Mouse (Mus musculus): ENCODE measurements at regions not wholly inside any gene's neighbourhood (a gene's known extent, or its start where the extent isn't known, plus 50 kb on each side); places are given as distances from the start of the nearest gene placed in this dataset.

DNA sequence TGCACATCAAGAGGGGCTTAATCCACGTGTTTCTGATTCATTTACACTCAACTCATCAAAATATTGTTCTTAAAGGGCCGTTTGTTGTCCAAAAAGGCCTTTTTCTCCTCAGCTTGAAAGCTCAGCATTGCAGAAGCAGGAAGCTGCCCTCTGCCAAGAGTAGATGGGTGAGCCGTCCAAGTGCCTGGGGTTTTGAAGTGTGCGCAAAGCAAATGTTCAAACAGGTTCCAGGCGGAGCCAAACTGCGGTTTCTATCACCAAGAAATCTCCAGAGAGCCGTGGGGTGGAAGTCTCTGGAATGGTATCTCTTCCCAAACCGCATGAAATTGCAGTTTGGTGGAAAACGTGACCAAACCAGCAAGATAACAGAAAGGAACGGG lies 281.5 kb downstream of the Med13l start:
- 42% methylated on average over 10 of the region's 10 CpGs for WGBS (ENCODE audit: insufficient replicate concordance)
- ATAC-seq (ENCODE audit: insufficient read depth) (no peak), DNase-seq (ENCODE audit: low read depth in 3 of 3, low spot score in 3 of 3) (no peak)
- Histone ChIP-seq H3K9me3 (ENCODE audit: control insufficient read depth, low read length) (no peaks in the 10 kb centered on the region), H3K36me3 (replicated peaks; ENCODE audit: control insufficient read depth, insufficient read depth, low read depth) (no peaks in the 10 kb centered on the region), H3K27ac (no peak overlapping the region), H3K4me1 (replicated peaks; ENCODE audit: control insufficient read depth in 2 of 2, insufficient read depth in 2 of 2, low read length in 1 of 2) (no peaks in the 10 kb centered on the region), H3K27me3 (ENCODE audit: control insufficient read depth, insufficient read depth, low read length) (no peaks in the 10 kb centered on the region), H3K9ac (replicated peaks) (no peak overlapping the region), H3K4me2 (ENCODE audit: low read depth) (no peak overlapping the region), H3K4me3 (ENCODE audit: insufficient read depth in 1 of 2, low read depth in 2 of 2, low read length in 2 of 2) (no peak overlapping the region)
- no peak for TF ChIP-seq CTCF (IDR thresholded peaks at IDR 0.05; ENCODE audit: low read depth)
- TF ChIP-seq EP300 (IDR thresholded peaks at IDR 0.05; ENCODE audit: low read depth): no peak

DNA sequence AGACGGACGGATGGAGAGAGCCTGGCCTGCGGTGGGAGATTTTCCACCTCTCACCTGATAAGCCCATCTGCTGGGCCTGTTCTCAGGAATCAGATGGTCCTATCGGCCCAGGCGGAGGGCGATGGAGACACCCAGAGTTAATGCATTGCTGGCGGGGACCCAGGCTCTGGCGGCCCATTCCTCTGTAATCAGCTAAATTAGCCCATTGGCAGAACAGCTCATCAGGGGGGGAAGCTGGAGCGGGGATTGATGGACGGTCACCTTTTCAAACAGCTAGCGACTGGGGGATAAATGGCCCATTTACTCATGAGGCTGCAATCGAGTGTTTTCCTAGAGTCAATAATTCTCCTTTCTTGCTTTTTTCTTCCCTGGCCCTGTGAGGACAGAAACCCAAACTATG lies 296.5 kb downstream of the Med13l start:
- 56% methylated on average over 12 of the region's 12 CpGs for WGBS (ENCODE audit: insufficient replicate concordance)
- H3K36me3 ChIP-seq (replicated peaks; ENCODE audit: control insufficient read depth, insufficient read depth, low read depth): no peaks in the 10 kb centered on the region
- H3K4me3 ChIP-seq (ENCODE audit: insufficient read depth in 1 of 2, low read depth in 2 of 2, low read length in 2 of 2): no peak overlapping the region

DNA sequence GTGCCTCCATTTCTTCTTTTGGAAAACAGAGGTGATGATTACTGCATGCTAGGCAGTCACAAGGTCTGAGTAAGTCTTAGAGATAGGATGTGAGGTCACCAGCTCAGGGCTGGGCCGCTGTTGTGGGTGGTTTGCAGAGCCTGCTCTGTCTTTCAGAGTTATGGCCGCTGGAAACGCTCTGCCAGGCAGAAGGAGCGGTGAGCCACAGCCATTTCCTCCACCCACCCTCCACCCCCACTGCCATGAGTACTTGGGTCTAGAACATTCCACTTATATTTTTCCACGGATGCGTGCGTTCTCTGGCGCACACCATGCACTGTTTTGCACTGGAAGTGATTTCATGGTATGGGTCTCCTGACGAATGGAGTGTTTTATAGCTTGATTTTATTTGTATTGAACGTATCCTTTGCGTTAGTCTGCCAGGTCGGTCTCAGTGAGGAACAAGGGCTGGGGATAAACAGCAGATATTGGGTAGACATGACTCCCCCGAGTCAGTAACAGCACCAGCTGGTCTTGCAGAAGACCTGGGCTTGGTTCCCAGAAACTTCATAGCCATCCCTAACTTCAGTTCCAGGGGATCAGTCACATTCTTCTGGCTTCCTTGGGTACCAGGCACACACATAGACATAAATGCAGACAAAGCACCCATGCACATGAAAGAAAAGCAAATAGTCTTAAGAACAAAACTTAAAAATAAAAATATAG lies 300.8 kb downstream of the Med13l start:
- ATAC-seq (ENCODE audit: insufficient read depth): no peak
- TF ChIP-seq CTCF (IDR thresholded peaks at IDR 0.05; ENCODE audit: low read depth): no peak
- no peak for TF ChIP-seq EP300 (IDR thresholded peaks at IDR 0.05; ENCODE audit: low read depth)
- Histone ChIP-seq H3K27ac (no peak overlapping the region), H3K9me3 (ENCODE audit: control insufficient read depth, low read length) (no peaks in the 10 kb centered on the region), H3K27me3 (ENCODE audit: control insufficient read depth, insufficient read depth, low read length) (no peaks in the 10 kb centered on the region), H3K4me2 (ENCODE audit: low read depth) (no peak overlapping the region), H3K4me1 (replicated peaks; ENCODE audit: control insufficient read depth in 2 of 2, insufficient read depth in 2 of 2, low read length in 1 of 2) (no peaks in the 10 kb centered on the region), H3K36me3 (replicated peaks; ENCODE audit: control insufficient read depth, insufficient read depth, low read depth) (no peaks in the 10 kb centered on the region), H3K4me3 (ENCODE audit: insufficient read depth in 1 of 2, low read depth in 2 of 2, low read length in 2 of 2) (no peak overlapping the region), H3K9ac (replicated peaks) (no peak overlapping the region)
- no peak for DNase-seq (ENCODE audit: low read depth in 3 of 3, low spot score in 3 of 3)
- WGBS (ENCODE audit: insufficient replicate concordance): 52% methylated on average over 13 of the region's 13 CpGs

More for the DNA sequence above, 296.5 kb downstream of the Med13l start:
- Histone ChIP-seq H3K27ac (no peak overlapping the region), H3K9me3 (ENCODE audit: control insufficient read depth, low read length) (no peaks in the 10 kb centered on the region), H3K27me3 (ENCODE audit: control insufficient read depth, insufficient read depth, low read length) (no peaks in the 10 kb centered on the region), H3K4me1 (replicated peaks; ENCODE audit: control insufficient read depth in 2 of 2, insufficient read depth in 2 of 2, low read length in 1 of 2) (no peaks in the 10 kb centered on the region), H3K9ac (replicated peaks) (no peak overlapping the region), H3K4me2 (ENCODE audit: low read depth) (no peak overlapping the region)
- TF ChIP-seq EP300 (IDR thresholded peaks at IDR 0.05; ENCODE audit: low read depth) (no peak), CTCF (IDR thresholded peaks at IDR 0.05; ENCODE audit: low read depth) (no peak)
- DNase-seq (ENCODE audit: low read depth in 3 of 3, low spot score in 3 of 3) (no peak), ATAC-seq (ENCODE audit: insufficient read depth) (no peak)

DNA sequence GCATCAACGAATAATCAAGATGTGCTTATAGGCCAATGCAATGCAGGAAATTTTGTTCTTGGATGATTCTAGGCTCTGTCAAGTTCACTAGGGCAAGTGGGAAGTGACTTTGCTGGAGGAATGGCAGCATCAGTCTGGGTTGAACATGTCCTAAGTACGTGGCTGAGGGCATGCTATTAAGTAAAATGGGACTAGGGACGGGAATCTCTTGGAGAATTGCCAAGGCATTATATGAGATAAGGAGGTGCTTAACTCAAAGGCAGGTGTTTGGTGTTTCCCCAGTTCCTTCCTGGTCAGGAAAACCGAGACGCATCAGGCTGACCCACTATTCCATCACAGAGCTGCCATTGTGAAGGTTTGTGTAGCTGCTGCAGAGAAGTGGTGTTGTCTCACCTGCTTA lies 307.0 kb downstream of the Med13l start:
- H3K27ac ChIP-seq: no peak overlapping the region
- no peaks in the 10 kb centered on the region for H3K9me3 ChIP-seq (ENCODE audit: control insufficient read depth, low read length)
- no peaks in the 10 kb centered on the region for H3K27me3 ChIP-seq (ENCODE audit: control insufficient read depth, insufficient read depth, low read length)
- WGBS (ENCODE audit: insufficient replicate concordance): 70% methylated on average over 5 of the region's 5 CpGs
- no peak overlapping the region for H3K4me3 ChIP-seq (ENCODE audit: insufficient read depth in 1 of 2, low read depth in 2 of 2, low read length in 2 of 2)
- no peaks in the 10 kb centered on the region for H3K4me1 ChIP-seq (replicated peaks; ENCODE audit: control insufficient read depth in 2 of 2, insufficient read depth in 2 of 2, low read length in 1 of 2)
- no peak for TF ChIP-seq CTCF (IDR thresholded peaks at IDR 0.05; ENCODE audit: low read depth)
- no peak for TF ChIP-seq EP300 (IDR thresholded peaks at IDR 0.05; ENCODE audit: low read depth)
- DNase-seq (ENCODE audit: low read depth in 3 of 3, low spot score in 3 of 3): no peak
- no peaks in the 10 kb centered on the region for H3K36me3 ChIP-seq (replicated peaks; ENCODE audit: control insufficient read depth, insufficient read depth, low read depth)
- no peak overlapping the region for H3K9ac ChIP-seq (replicated peaks)
- H3K4me2 ChIP-seq (ENCODE audit: low read depth): no peak overlapping the region
- no peak for ATAC-seq (ENCODE audit: insufficient read depth)

DNA sequence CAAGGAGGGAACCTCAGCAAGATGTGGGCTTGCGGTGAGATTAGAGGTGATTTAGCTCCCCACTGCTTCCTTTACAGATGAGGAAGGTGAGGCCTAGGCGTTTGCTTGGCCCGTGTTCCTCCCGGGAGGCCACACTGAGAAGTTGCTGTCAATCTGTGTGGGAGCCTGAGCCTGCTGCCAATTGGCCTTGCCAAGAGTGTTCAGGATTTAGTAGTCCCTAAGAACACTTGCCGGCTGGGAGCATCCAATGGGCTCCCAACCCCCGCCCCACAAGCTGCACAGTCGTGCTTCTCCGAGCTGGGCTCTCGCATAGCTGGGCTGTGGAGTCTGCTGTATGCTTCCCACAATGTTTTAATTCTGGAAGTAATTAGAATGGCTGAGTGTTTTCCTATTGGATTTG lies 308.9 kb downstream of the Med13l start:
- Histone ChIP-seq H3K9me3 (ENCODE audit: control insufficient read depth, low read length) (no peaks in the 10 kb centered on the region), H3K27ac (no peak overlapping the region), H3K27me3 (ENCODE audit: control insufficient read depth, insufficient read depth, low read length) (no peaks in the 10 kb centered on the region), H3K4me1 (replicated peaks; ENCODE audit: control insufficient read depth in 2 of 2, insufficient read depth in 2 of 2, low read length in 1 of 2) (no peaks in the 10 kb centered on the region), H3K4me2 (ENCODE audit: low read depth) (no peak overlapping the region), H3K36me3 (replicated peaks; ENCODE audit: control insufficient read depth, insufficient read depth, low read depth) (no peaks in the 10 kb centered on the region), H3K4me3 (ENCODE audit: insufficient read depth in 1 of 2, low read depth in 2 of 2, low read length in 2 of 2) (no peak overlapping the region), H3K9ac (replicated peaks) (no peak overlapping the region)
- TF ChIP-seq EP300 (IDR thresholded peaks at IDR 0.05; ENCODE audit: low read depth): no peak
- no peak for TF ChIP-seq CTCF (IDR thresholded peaks at IDR 0.05; ENCODE audit: low read depth)
- no peak for DNase-seq (ENCODE audit: low read depth in 3 of 3, low spot score in 3 of 3)
- ATAC-seq (ENCODE audit: insufficient read depth): no peak
- WGBS (ENCODE audit: insufficient replicate concordance): 72% methylated on average over 9 of the region's 9 CpGs
